Mouse (Mus musculus): ENCODE measurements around the gene Cct4. TPM values are rescaled to one million over a fixed set of nuclear protein-coding genes. Genes with fewer than 3 reads are reported as not detected.

Cct4 gene
- polyA plus RNA-seq, 1 experiment, result 169 TPM

GRCm38 (mm10) chr11:23047663-23048582, 57.6 kb downstream of the Cct4 start:
- DNase-seq (ENCODE audit: low read depth), result peak; percentile 24
- TF ChIP-seq CTCF (IDR thresholded peaks at IDR 0.05; ENCODE audit: borderline replicate concordance, extremely low read depth, insufficient read depth, insufficient read length), result no peak
- no peak for TF ChIP-seq POLR2A (IDR thresholded peaks at IDR 0.05; ENCODE audit: borderline replicate concordance, extremely low read depth, insufficient read depth, insufficient read length, poor library complexity, severe bottlenecking)

- TF ChIP-seq CTCF (IDR thresholded peaks at IDR 0.05; ENCODE audit: borderline replicate concordance, extremely low read depth, insufficient read depth, insufficient read length) (no peak), POLR2A (IDR thresholded peaks at IDR 0.05; ENCODE audit: borderline replicate concordance, extremely low read depth, insufficient read depth, insufficient read length, poor library complexity, severe bottlenecking) (no peak)
- peak; percentile 42 for DNase-seq (ENCODE audit: low read depth)
Measured at GRCm38 (mm10) chr11:23049642-23050041, 59.3 kb downstream of the Cct4 start.

DNA sequence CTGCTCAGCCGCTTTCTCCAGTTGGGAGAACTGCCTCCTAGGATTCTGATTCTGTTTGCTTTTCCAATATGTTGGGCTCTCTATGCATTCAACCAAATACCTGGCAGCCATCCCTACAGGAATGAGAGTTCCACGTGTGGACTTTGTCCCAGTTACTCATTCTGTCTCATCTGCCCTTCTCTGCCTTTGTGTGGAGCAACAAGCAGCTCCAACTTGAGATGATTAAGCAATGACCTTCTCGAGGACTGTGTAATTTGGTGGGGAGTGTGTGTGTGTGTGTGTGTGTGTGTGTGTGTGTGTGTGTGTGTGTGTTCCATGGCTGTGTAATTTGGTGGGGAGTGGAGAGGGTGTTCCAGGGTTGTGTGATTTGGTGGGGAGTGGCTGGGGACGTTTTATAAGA, 62.0 kb downstream of the Cct4 start:
- TF ChIP-seq POLR2A (IDR thresholded peaks at IDR 0.05; ENCODE audit: borderline replicate concordance, extremely low read depth, insufficient read depth, insufficient read length, poor library complexity, severe bottlenecking), result no peak
- TF ChIP-seq CTCF (IDR thresholded peaks at IDR 0.05; ENCODE audit: borderline replicate concordance, extremely low read depth, insufficient read depth, insufficient read length), result no peak
- no peak for DNase-seq (ENCODE audit: low read depth)

Other genes with a start within 250 kb of the Cct4 start
- 2.0 and 2.3 TPM in 2 replicates for gene B3gnt2, start 129.6 kb upstream of the Cct4 start, polyA plus RNA-seq (2012; rRNA removed)
- gene Zrsr1, start 18.5 kb upstream of the Cct4 start, polyA plus RNA-seq (2012; rRNA removed), result 8.4 and 14.8 TPM in 2 replicates
- gene Gm28048, start 8.4 kb upstream of the Cct4 start, polyA plus RNA-seq (2012; rRNA removed), result 1.4 and 2.0 TPM in 2 replicates
- gene Commd1, start 8.1 kb upstream of the Cct4 start, polyA plus RNA-seq (2012; rRNA removed), result 57.5 and 58.7 TPM in 2 replicates
- 3.5 and 4.3 TPM in 2 replicates for gene Fam161a, start 17.0 kb downstream of the Cct4 start, polyA plus RNA-seq (2012; rRNA removed)

Data from brain, embryonic 14.5 days (tissue).